Mouse (Mus musculus): ENCODE results near the gene Atp5mpl.
"Not testable (repeated sequence)": the region's sequence is repeated elsewhere in the genome, so short reads cannot be mapped to it uniquely, and the experiment has no call there.

The Atp5mpl gene

GRCm38 (mm10) chr12:111946716-111947115, 20.1 kb downstream of the Atp5mpl start:
- DNase-seq: peak; percentile 30 to 42

GRCm38 (mm10) chr12:111945765-111946655, 20.8 kb downstream of the Atp5mpl start:
- not testable (repeated sequence) for DNase-seq

DNA sequence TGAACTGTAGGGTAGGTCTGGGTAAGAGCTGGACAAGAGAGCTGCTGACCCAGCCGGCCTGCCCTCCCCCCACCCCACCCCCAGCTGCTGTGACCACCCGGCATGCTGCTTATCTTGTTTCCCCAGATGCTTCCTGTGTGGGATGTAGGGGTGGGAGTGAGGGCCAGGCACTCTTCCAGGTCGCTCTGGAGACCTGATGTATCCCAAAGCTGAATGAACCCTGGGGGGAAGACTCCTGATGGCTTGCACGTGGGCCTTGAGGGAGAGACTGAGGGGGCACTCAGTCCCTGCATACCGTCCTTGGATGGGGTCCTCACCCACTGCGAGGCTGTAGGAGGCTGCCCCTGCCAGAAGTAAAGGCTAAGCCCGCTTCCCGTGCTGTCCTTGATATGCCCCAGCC, 21.7 kb downstream of the Atp5mpl start:
- no peak for DNase-seq

DNA sequence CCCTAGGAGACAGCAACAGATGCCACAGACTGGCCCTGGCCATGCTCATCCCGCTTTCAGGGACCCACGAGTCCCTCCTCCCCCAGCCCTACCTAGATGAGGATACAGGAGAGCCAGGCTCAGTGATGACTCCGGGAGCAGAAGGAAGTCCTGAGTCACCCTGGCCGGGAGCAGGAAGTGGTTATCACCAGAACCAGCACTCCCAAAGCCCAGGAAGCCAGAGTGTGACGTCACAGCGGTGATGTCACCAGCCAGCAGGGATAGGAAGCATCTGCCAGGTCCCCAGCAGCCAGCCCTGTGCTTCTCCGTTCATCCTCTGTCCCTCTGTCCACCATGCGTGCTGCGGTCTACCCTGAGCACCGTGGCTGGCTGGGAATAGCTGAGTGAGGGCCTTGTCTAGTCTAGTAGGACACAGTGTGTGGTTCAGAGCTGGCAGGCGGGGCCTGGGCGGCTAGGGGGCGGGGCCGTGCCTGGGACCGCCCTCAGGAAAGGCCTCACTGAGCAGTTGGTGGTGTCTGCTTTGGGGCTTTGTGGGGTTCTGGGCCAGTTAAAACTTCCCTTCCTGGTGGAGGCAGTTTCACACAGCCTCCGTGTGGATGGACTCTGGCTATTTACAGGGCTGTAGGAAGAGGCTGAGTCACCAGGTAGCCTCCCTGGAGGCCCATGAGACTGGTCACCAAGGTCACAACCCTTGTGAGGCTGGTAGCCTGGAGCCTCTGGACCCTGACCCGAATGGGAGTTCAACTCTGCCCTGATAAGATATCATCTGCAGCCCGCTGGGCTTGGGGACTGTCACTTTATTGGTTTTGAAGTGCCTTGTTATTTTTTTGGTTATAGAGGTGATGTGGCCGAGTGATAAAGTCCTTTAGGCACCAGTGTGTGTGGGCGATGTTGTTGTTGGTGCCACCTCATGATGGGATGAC, 22.5 kb downstream of the Atp5mpl start:
- not testable (repeated sequence) for DNase-seq

- DNase-seq: no peak
Measured at GRCm38 (mm10) chr12:111943421-111944064, 23.2 kb downstream of the Atp5mpl start.

DNA sequence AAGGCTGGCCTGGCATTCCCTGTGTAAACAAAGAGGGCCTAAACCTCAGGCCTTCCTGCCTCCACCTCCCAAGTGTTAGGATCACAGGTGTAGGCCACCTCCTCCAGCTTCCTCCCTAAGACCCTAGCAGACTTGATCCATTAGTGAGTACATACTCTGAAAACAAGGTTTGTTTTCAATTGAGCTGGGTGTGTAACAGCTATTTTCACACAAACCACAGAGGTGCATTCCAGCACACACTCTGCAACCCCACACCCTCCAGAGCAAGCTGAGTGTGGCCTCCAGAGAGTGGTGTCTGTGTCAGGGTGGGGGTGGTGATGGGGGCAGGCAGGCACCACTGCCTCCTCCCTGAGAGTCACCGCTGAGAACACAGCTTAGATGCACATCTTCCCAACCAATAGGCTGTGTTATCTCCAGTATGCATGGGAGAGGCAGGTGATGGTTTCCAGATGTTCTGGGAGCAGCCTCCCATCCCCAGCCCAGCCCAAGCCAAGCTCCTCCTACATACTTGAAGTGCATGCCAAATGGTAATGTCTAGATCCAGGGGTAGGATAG, 28.1 kb downstream of the Atp5mpl start:
- DNase-seq: no peak

DNA sequence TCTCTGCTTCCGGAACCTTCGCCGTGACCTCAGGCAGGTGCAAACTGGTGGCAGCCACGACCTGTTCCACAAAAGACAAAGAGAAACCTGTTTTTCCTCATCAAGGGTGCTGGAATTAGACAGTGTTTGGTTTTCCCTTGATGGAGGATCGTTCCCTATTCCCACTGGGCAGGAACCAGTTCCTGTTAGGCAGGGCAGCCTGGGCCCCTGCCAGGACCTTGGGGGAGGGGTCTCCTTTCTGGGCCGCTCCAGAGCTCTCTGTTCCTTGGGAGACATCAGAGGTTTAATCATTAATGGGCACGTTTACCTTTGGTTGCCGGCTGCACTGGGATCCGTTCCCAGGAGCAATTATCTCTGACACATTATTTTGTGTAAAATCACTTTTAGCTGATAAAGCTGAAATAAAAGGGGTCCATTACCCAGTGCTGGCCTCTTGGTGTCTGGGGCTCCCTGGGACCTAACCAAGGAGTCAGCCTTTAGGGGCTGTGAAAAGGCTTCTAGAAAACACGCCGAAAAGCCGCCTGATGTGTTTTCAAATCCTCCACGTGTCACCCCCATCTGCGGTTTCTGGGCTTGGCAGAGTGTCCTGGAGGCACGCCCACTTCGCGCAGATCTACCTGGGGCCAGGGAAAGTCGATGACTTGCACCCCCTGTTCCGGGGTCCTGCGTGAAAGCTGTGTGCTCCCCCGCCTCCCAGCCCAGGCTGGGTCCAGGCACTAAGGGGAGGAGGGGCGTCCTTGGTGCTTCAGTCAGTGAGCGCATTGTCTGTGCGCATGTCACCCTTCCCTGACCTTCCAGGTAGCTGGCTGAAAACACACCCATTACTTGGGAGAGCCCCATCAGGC, 29.8 kb downstream of the Atp5mpl start:
- DNase-seq: no peak

- DNase-seq: no peak
Measured at GRCm38 (mm10) chr12:111933971-111934370, 32.8 kb downstream of the Atp5mpl start.

- DNase-seq: no peak
Measured at GRCm38 (mm10) chr12:111933032-111933704, 33.6 kb downstream of the Atp5mpl start.

- DNase-seq: no peak
Measured at GRCm38 (mm10) chr12:111932513-111932912, 34.3 kb downstream of the Atp5mpl start.

- no peak for DNase-seq
Measured at GRCm38 (mm10) chr12:111931411-111932025, 35.3 kb downstream of the Atp5mpl start.

DNA sequence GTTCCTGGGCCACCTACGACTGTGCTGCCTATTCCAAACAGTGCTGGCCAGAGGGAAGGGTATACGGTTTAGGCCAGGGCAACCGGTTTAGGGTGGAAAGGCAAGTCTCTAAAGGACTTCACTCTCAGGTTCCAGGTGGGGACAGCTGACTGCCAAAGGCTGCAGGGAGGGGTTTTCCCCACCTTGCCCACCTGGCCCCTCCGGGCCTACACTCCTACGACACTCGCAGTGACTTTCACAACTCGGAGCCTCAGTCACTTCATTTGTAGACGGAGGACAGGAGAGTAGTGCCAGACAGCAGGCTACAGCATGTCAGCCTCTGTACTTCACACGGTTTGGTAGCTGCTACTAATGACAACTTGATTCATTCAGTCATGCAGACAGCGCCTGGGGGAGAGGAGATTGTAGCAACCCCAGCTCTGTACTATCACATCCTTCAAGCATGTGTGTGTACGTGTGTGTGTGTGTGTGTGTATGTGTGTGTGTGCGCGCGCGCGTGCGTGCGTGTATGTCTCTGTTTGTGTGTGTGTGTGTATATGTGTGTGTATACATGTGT, 38.3 kb downstream of the Atp5mpl start:
- DNase-seq: no peak

DNA sequence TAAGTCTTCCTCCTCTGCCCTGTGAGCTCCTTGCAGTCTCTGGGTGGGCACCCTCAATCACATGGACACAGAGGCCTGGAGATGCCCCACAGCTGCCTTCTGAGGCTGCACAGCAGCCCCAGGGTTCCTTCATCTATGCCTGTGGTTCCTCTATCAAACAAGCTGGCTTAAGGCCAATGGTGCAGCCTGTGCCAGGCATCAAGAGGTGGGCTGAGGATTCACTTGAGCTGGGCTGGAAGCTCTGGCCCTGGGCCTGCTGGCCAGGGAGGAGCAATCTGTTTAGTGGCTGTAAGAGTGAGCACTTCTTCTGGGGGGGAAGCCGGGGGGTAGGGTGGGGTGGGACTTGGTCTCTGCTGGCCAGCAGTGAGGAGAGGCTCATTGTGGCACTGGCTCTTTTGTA, 39.4 kb downstream of the Atp5mpl start:
- DNase-seq: no peak

GRCm38 (mm10) chr12:111923117-111923516, 43.7 kb downstream of the Atp5mpl start:
- DNase-seq: no peak

- no peak for DNase-seq
Measured at GRCm38 (mm10) chr12:111920046-111920445, 46.7 kb downstream of the Atp5mpl start.

DNA sequence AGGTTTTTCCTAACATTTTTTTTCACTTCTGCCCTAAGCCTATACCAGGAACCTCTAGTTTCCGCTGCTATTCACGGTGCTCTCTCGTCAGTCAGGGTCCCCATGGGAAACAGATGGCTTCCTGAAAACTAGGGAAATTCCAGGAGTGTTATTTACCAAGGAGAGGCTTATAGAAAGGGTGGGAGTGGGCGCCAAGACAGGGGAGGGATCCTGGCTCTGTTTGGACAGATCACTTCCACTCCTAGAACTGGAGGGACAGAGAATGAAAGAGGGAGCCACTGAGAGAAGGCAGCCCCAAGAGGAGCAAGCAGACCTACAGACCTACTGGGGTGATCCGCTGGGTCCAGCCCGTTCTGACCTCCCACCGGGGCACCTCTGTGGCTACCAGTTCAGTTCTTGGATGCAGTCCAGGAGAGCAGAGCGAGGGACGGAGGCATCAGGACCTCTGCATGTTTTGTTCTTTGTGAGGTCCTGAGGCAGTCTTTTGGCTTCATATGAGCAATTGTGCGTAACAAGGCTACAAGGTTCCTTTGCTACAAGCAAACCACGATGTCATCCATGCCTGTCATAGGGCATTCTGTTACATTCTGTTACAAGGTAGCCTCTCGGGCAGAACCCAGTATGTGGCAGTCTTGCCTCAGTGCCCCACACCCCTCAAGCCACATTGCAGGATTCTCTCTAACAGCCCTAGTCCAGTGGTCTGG, 50.1 kb downstream of the Atp5mpl start:
- DNase-seq: no peak

DNA sequence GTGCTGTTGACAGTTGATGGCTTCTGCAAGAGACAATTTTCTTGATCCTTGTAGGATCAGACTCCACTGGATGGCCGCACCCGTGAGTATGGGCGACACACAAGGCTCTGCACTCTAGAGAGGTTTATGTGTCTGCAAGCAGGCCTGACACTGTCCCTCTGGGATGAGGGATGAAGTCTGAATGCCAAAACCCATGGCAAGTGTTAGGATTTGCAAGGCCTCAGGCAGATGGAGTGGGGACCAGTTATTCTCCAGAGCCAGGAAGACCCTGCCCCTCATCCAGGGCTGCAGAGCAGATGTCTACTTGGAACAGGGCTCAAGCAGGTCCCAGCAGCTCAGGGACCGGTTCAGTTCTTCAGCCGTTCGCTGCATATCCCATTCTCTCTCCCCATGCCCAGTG, 51.0 kb downstream of the Atp5mpl start:
- no peak for DNase-seq

DNA sequence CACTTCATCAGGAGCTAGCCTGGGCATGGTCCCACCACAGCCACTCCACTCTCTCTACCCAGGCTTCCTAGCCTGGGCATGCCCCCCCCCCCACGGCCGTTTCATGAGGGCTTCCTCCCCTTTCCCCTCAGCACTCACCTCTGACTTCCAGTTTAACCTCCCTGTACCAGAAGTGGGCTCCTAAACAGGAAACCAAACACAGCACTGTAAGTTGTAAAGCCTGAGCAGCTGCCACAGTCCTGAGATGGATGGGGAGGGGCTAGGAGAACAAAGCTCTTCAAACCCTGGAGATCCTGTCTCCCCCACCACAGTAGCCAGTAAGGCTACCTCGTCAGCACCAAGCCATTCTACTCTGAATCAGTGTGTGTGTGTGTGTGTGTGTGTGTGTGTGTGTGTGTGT, 52.7 kb downstream of the Atp5mpl start:
- peak in 1 of 2 experiments; percentile 57 for DNase-seq

- DNase-seq: no peak
Measured at GRCm38 (mm10) chr12:111912802-111913201, 54.0 kb downstream of the Atp5mpl start.

GRCm38 (mm10) chr12:111911796-111912195, 55.0 kb downstream of the Atp5mpl start:
- DNase-seq: no peak
